Mouse (Mus musculus) liver, adult 2 months (tissue): ENCODE results near the gene Gm42742.

Source experiments
- CTCF ChIP-seq: fragments of 200-500 bp; IDR thresholded peaks from 2 replicates; pipeline ENCODE4 v1.5.1; 2011; ENCODE audit warnings: low read depth, low read length, control low read depth
- POLR2A ChIP-seq: fragments of 200-500 bp; IDR thresholded peaks from 2 replicates; pipeline ENCODE4 v1.6.1; 2011; ENCODE audit warnings: low read length, control low read depth; ENCODE audit not compliant: insufficient read depth; ENCODE audit errors: extremely low read depth

DNA sequence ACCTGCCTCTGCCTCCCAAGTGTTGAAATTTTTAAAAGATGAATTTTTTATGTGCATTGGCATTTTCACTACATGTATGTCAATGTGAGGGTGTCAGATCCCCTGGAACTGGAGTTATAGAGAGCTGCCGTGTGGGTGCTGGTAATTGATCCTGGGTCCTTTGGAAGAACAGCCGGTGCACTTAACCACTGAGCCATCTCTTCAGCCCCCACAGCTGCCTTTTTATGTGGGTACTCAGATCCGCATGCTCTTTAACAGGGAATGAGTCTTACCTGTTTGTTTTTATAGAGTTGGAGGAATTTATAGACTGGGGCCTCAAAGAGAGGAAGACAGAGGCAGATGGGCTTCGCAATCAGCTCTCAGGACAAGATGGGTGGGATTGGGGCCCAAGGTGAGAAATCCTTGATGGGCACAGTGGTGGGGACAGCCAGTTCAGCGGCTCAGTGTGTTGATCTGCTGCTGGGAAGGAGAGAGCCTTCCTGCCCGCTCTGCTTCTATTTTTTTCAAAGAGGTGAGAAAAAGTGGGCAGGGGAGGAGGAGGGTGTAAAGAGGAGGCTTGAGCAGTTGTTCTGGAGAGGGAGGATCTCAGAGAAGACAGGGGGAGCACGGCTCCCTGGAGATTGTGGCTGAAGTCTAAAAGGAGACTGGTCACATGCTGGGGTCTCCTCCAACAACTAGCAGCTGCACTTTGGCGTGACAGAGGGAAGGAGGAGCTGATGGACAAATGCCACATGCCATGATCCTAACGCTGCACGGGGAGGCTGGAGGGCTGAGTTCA lies 36.0 kb downstream of the Gm42742 start:
- no peak for TF ChIP-seq POLR2A
- no peak for TF ChIP-seq CTCF
